Mouse (Mus musculus) MEL (cell line): ENCODE measurements around the gene Uchl4. TPM values are rescaled to one million over a fixed set of nuclear protein-coding genes. Genes with fewer than 3 reads are reported as not detected.

Experiments used
- DNase-seq: peaks from one replicate; pipeline ENCODE4 v3.0.0; 2011; ENCODE audit warnings: low read depth, low spot score
- H3K27ac ChIP-seq: 2 replicates; pipeline ENCODE4 v1.5.1; 2012; ENCODE audit warnings: low read depth, mild to moderate bottlenecking, control low read depth, low read length, moderate library complexity; ENCODE audit not compliant: control insufficient read depth
- H3K27me3 ChIP-seq, 2 experiments: fragments of 150-350 bp in 1 of 2; sonication (generic) in 1 of 2; 2 replicates each; pipeline ENCODE4 v1.6.1; 2012; ENCODE audit warnings: low read length in 2 of 2, mild to moderate bottlenecking in 2 of 2, improper control_type of control experiment in 1 of 2, moderate library complexity in 1 of 2; ENCODE audit not compliant: insufficient read depth in 2 of 2, control insufficient read depth in 1 of 2
- H3K36me3 ChIP-seq, 2 experiments: 2 replicates each; pipeline ENCODE4 v1.6.1; 2012 to 2014; ENCODE audit warnings: low read length in 2 of 2, improper control_type of control experiment in 1 of 2, inconsistent platforms in 1 of 2, mild to moderate bottlenecking in 1 of 2; ENCODE audit not compliant: insufficient read depth in 2 of 2, control insufficient read depth in 1 of 2
- H3K4me1 ChIP-seq, 2 experiments: fragments of 150-350 bp in 1 of 2; sonication (generic) in 1 of 2; 2 replicates each; pipeline ENCODE4 v1.6.1; 2012; ENCODE audit warnings: low read length in 2 of 2, improper control_type of control experiment in 1 of 2, mild to moderate bottlenecking in 1 of 2; ENCODE audit not compliant: insufficient read depth in 2 of 2, control insufficient read depth in 1 of 2
- H3K4me3 ChIP-seq, 2 experiments: fragments of 150-350 bp in 1 of 2; sonication (generic) in 1 of 2; 2 replicates each; pipeline ENCODE4 v1.5.1; 2012; ENCODE audit warnings: low read depth in 2 of 2, low read length in 2 of 2, mild to moderate bottlenecking in 2 of 2, moderate library complexity in 2 of 2, control low read depth in 1 of 2, improper control_type of control experiment in 1 of 2; ENCODE audit not compliant: control insufficient read depth in 1 of 2, insufficient read depth in 1 of 2
- H3K79me2 ChIP-seq: 2 replicates; pipeline ENCODE4 v1.6.1; 2012; ENCODE audit warnings: mild to moderate bottlenecking, low read length, moderate library complexity; ENCODE audit not compliant: control insufficient read depth, poor library complexity, insufficient read depth
- H3K9ac ChIP-seq: 2 replicates; pipeline ENCODE4 v1.6.1; 2012; ENCODE audit warnings: low read depth, mild to moderate bottlenecking, control low read depth, low read length, moderate library complexity; ENCODE audit not compliant: control insufficient read depth, poor library complexity, severe bottlenecking
- H3K9me3 ChIP-seq: fragments of 150-350 bp; sonication (generic); replicated peaks from 2 replicates; pipeline ENCODE4 v1.6.1; 2012; ENCODE audit warnings: mild to moderate bottlenecking, low read length, improper control_type of control experiment, moderate library complexity; ENCODE audit not compliant: insufficient read depth
- BHLHE40 ChIP-seq: IDR thresholded peaks from 2 replicates; pipeline ENCODE4 v1.6.1; 2012; ENCODE audit warnings: low read depth, mild to moderate bottlenecking, inconsistent platforms, low read length, improper control_type of control experiment, borderline replicate concordance
- CTCF ChIP-seq, 3 experiments: IDR thresholded peaks in 2 of 3; conservative IDR thresholded peaks in 1 of 3; 2 replicates each; pipeline ENCODE4 v1.5.1; 2011 to 2012; ENCODE audit warnings: low read length in 3 of 3, low read depth in 2 of 3, mild to moderate bottlenecking in 2 of 3, improper control_type of control experiment in 1 of 3, inconsistent platforms in 1 of 3, mixed read lengths in 1 of 3, moderate library complexity in 1 of 3; ENCODE audit not compliant: control insufficient read depth in 1 of 3, insufficient read depth in 1 of 3, poor library complexity in 1 of 3, severe bottlenecking in 1 of 3
- ELF1 ChIP-seq: IDR thresholded peaks from 2 replicates; pipeline ENCODE4 v1.6.1; 2014; ENCODE audit warnings: low read depth, mild to moderate bottlenecking, inconsistent platforms, low read length, improper control_type of control experiment, moderate library complexity
- EP300 ChIP-seq, 2 experiments: IDR thresholded peaks; 2 replicates each; pipeline ENCODE4 v1.6.1; 2011; ENCODE audit warnings: improper control_type of control experiment in 2 of 2, low read length in 2 of 2, low read depth in 1 of 2, mild to moderate bottlenecking in 1 of 2
- GATA1 ChIP-seq: IDR thresholded peaks from 2 replicates; pipeline ENCODE4 v1.6.1; 2011; ENCODE audit warnings: low read depth, low read length, improper control_type of control experiment
- HCFC1 ChIP-seq: IDR thresholded peaks from 2 replicates; pipeline ENCODE4 v1.6.1; 2012; ENCODE audit warnings: low read depth, mild to moderate bottlenecking, inconsistent platforms, low read length, improper control_type of control experiment, moderate library complexity
- JUND ChIP-seq: IDR thresholded peaks from 2 replicates; pipeline ENCODE4 v1.6.1; 2011; ENCODE audit warnings: low read depth, mild to moderate bottlenecking, improper control_type of control experiment, low read length
- KAT2A ChIP-seq: conservative IDR thresholded peaks from 2 replicates; pipeline ENCODE4 v1.6.1; 2012; ENCODE audit warnings: low read depth, low read length, improper control_type of control experiment, inconsistent platforms
- MAX ChIP-seq: IDR thresholded peaks from 2 replicates; pipeline ENCODE4 v1.6.1; 2011; ENCODE audit warnings: low read length, improper control_type of control experiment
- MAZ ChIP-seq: IDR thresholded peaks from 2 replicates; pipeline ENCODE4 v1.6.1; 2012; ENCODE audit warnings: low read depth, mild to moderate bottlenecking, inconsistent platforms, low read length, improper control_type of control experiment
- MXI1 ChIP-seq: IDR thresholded peaks from 2 replicates; pipeline ENCODE4 v1.6.1; 2011; ENCODE audit warnings: mild to moderate bottlenecking, low read depth, low read length, improper control_type of control experiment
- MYB ChIP-seq: IDR thresholded peaks from 2 replicates; pipeline ENCODE4 v1.6.1; 2011; ENCODE audit warnings: mild to moderate bottlenecking, low read depth, low read length, improper control_type of control experiment
- MYC ChIP-seq: IDR thresholded peaks from 2 replicates; pipeline ENCODE4 v1.6.1; 2011; ENCODE audit warnings: low read depth, mild to moderate bottlenecking, low read length, improper control_type of control experiment, moderate library complexity
- NRF1 ChIP-seq: IDR thresholded peaks from 2 replicates; pipeline ENCODE4 v1.6.1; 2014; ENCODE audit warnings: low read depth, mild to moderate bottlenecking, inconsistent platforms, low read length, improper control_type of control experiment, moderate library complexity; ENCODE audit not compliant: poor library complexity, insufficient read depth, severe bottlenecking
- POLR2A ChIP-seq, 2 experiments: IDR thresholded peaks; 2 replicates each; pipeline ENCODE4 v1.6.1; 2011 to 2012; ENCODE audit warnings: low read length in 2 of 2, mild to moderate bottlenecking in 2 of 2, control low read depth in 1 of 2, improper control_type of control experiment in 1 of 2, low read depth in 1 of 2, moderate library complexity in 1 of 2; ENCODE audit not compliant: control insufficient read depth in 1 of 2, insufficient read depth in 1 of 2, poor library complexity in 1 of 2
- POLR2AphosphoS2 ChIP-seq: IDR thresholded peaks from 2 replicates; pipeline ENCODE4 v1.6.1; 2011; ENCODE audit warnings: low read length, improper control_type of control experiment
- POLR2AphosphoS5 ChIP-seq: IDR thresholded peaks from 2 replicates; pipeline ENCODE4 v1.6.1; 2012; ENCODE audit warnings: low read depth, borderline replicate concordance, mild to moderate bottlenecking, inconsistent platforms, low read length, moderate library complexity, mixed read lengths
- RAD21 ChIP-seq: IDR thresholded peaks from 2 replicates; pipeline ENCODE4 v1.6.1; 2011; ENCODE audit warnings: mild to moderate bottlenecking, low read depth, low read length, improper control_type of control experiment
- SMC3 ChIP-seq: IDR thresholded peaks from 2 replicates; pipeline ENCODE4 v1.6.1; 2011; ENCODE audit warnings: low read depth, low read length, improper control_type of control experiment
- TAL1 ChIP-seq: IDR thresholded peaks from 2 replicates; pipeline ENCODE4 v1.6.1; 2012; ENCODE audit warnings: mild to moderate bottlenecking, inconsistent platforms, low read length, moderate library complexity, mixed read lengths
- UBTF ChIP-seq: IDR thresholded peaks from 2 replicates; pipeline ENCODE4 v1.6.1; 2012; ENCODE audit warnings: low read depth, mild to moderate bottlenecking, inconsistent platforms, low read length, improper control_type of control experiment, moderate library complexity, borderline replicate concordance; ENCODE audit not compliant: insufficient read depth
- USF1 ChIP-seq: IDR thresholded peaks from 2 replicates; pipeline ENCODE4 v1.6.1; 2014; ENCODE audit warnings: low read depth, mild to moderate bottlenecking, inconsistent platforms, low read length, improper control_type of control experiment, moderate library complexity
- ZC3H11A ChIP-seq: IDR thresholded peaks from 2 replicates; pipeline ENCODE4 v1.6.1; 2012; ENCODE audit warnings: low read depth, mild to moderate bottlenecking, inconsistent platforms, low read length, improper control_type of control experiment
- polyA plus RNA-seq, 2 experiments: library from polyadenylated mRNA; stranded (reverse) in 1 of 2; unstranded in 1 of 2; fragments of >175 nt in 1 of 2; fragments of >200 nt in 1 of 2; gene quantifications; 2 replicates each; pipeline versions ENCODE4 v1.2.1 to v1.2.4; 2012; ENCODE audit warnings: low replicate concordance in 2 of 2, low read depth in 1 of 2; ENCODE audit not compliant: insufficient read length in 2 of 2, insufficient read depth in 1 of 2, missing spikeins in 1 of 2
- total RNA-seq: library from RNA; depleted of rRNA; stranded (reverse); fragments of 300-350 nt; gene quantifications from 2 replicates; pipeline ENCODE4 v1.2.3, GENCODE M21; 2012

Gene Uchl4
- total and polyA plus RNA-seq, 3 experiments: 0.27 to 7.4 TPM; not detected in 1

DNA sequence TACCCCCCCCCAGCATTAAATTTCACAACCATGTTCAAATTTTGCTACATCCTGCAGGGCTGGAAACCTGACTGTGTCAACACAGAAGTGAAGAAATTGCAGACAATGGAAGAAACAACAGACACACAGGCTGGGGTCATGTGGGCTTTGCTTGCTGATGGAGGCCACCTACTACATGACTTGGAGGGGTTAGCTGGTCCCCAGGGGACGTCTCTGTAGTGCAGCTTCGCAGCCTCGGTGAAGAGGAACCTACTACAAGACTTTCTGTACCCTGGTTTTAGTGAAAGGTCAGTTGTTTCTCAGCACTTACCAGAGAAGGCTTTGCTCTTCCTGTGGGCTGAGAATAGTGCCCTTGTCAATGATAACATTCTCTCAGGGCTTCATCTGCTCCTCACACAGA lies 36.2 kb downstream of the Uchl4 start:
- H3K79me2 ChIP-seq: no peaks in the 10 kb centered on the region
- H3K9ac ChIP-seq: no peak overlapping the region
- H3K9me3 ChIP-seq: no peaks in the 10 kb centered on the region
- no peaks in the 10 kb centered on the region for H3K36me3 ChIP-seq
- no peaks in the 10 kb centered on the region for H3K4me1 ChIP-seq
- no peak overlapping the region for H3K27ac ChIP-seq
- DNase-seq: no peak
- no peak overlapping the region for H3K4me3 ChIP-seq
- TF ChIP-seq BHLHE40 (no peak), TAL1 (no peak), EP300 (IDR thresholded peaks at IDR 0.05; ENCODE audit: low read depth in 1 of 2, low read length in 2 of 2) (no peak), POLR2A (IDR thresholded peaks at IDR 0.05; ENCODE audit: control insufficient read depth in 1 of 2, insufficient read depth in 1 of 2, low read depth in 1 of 2, low read length in 2 of 2, poor library complexity in 1 of 2) (no peak), MAZ (no peak), MXI1 (no peak), MYB (no peak), CTCF (IDR thresholded peaks at IDR 0.05 in 2 of 3, conservative IDR thresholded peaks at IDR 0.05 in 1 of 3; ENCODE audit: control insufficient read depth in 1 of 3, insufficient read depth in 1 of 3, low read depth in 2 of 3, low read length in 3 of 3, poor library complexity in 1 of 3, severe bottlenecking in 1 of 3) (no peak), HCFC1 (no peak), MYC (no peak), JUND (no peak), USF1 (no peak), POLR2AphosphoS2 (no peak), UBTF (no peak), GATA1 (no peak), POLR2AphosphoS5 (no peak), KAT2A (no peak), ELF1 (no peak)
- TF ChIP-seq, all 39 proteins: peak for 0
- no peaks in the 10 kb centered on the region for H3K27me3 ChIP-seq

DNA sequence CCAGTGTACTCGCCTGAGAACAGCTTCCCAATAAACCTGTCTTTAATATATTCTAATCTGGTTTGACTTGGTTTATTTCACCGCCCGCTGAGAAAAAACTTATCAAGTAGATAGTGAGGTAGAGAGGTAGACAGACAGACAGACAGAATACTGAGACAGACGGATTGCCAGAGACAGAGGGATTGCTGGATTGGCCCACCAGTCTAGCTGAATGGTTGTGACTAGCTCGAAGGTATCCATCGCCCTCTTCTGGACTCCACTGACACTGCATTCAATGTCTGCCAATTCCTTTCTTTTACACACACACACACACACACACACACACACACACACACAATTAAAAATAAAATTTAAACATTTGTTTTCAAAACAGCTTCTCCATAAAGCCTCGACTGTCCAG lies 37.6 kb downstream of the Uchl4 start:
- Histone ChIP-seq H3K79me2 (no peaks in the 10 kb centered on the region), H3K9me3 (no peaks in the 10 kb centered on the region), H3K4me1 (no peaks in the 10 kb centered on the region), H3K9ac (no peak overlapping the region), H3K36me3 (no peaks in the 10 kb centered on the region), H3K27me3 (no peaks in the 10 kb centered on the region), H3K27ac (no peak overlapping the region), H3K4me3 (no peak overlapping the region)
- peak; percentile 78 for DNase-seq
- peak; percentile 57 for TF ChIP-seq RAD21
- TF ChIP-seq CTCF (IDR thresholded peaks at IDR 0.05 in 2 of 3, conservative IDR thresholded peaks at IDR 0.05 in 1 of 3; ENCODE audit: control insufficient read depth in 1 of 3, insufficient read depth in 1 of 3, low read depth in 2 of 3, low read length in 3 of 3, poor library complexity in 1 of 3, severe bottlenecking in 1 of 3): peak; percentile 29 to 66 (median 59); a peak in 5 of 6 replicates
- no peak for TF ChIP-seq USF1
- peak; percentile 29; the same call in 1 of the 2 replicates for TF ChIP-seq ZC3H11A
- no peak for TF ChIP-seq NRF1
- TF ChIP-seq MYC: no peak
- peak; percentile 65 for TF ChIP-seq SMC3
- no peak for TF ChIP-seq MAX
